Mouse (Mus musculus) CD4-positive, CD25-positive, alpha-beta regulatory T cell, adult 2 months (primary cell): ENCODE measurements around the gene Calm3.

Experiments used
- DNase-seq: peaks from one replicate; pipeline ENCODE4 v3.0.0-alpha.2; 2012; ENCODE audit warnings: low read depth, low spot score

Gene Calm3

GRCm38 (mm10) chr7:16915461-16916340 is 8.2 kb downstream of the Calm3 start:
- DNase-seq = no peak

DNA sequence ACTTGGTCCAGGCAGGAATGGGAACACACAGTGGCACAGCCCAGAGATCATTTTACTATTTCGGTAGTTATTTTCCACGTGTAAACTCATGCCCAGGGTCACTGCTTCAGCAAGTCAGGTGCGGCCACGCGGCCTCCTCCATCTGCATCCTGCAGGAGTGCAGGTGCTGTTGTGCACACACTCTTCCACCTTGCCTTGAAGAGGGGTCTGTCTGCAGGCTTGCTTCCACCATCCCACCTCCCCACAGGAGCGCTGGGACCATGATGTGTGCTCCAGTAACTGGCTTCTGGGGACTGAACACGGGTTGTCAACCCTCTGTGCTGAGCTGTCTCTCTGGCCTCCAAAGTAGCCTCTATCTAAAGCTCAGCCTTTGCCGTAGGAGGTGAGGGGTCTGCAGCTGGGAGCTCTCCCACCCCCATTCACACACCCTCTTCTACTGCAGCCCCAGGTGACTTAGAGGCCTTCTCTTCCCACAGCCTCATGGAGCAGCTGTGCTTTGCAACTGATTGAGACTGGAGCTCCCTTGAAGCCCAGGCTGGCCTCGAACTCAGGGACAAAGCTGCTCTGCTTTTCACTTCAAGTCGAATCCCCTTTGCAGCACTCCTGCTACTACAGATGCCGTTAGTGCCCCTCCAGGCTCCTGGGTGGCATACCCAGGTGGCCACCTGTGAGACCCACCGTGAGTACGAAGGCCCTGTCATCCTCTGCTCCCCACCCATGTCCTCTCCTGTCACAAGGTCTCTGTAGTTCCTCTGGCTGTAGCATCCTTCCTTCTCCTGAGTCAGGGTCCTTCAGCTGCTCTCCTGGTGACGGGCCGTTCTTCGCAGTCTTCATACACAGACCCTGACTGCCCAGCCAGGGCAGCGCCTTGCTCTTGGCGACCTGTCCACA is 9.2 kb downstream of the Calm3 start:
- no peak for DNase-seq

DNA sequence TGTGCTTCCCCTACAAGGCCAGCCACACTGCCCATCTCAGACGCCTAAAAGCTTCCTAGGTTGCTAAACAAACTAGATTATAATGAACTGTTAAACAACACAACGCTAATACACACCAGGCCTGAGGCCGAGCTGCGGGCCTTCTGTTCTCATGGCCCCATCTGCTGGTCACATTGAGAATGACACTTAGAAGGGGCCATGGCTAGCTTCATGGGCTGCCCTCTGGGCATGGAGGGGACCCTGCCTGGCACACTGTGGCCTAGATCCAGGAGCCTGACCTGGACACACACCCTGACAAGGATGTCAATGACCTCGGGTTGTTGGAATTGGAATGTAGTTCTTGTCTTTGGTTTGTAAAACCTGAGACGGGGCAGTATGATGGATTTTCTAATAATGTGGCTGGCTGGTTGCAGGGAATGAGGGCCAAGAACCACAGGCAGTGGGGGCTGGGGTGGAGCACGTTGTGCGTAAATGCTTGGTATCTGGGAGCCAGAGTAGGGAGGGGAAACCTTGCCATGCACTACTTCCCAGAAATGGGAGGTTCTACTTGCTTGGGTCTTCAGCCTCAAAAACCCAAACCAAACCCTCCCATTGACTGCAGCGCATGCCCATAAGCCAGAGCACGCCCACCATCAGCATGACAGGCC is 10.0 kb downstream of the Calm3 start:
- DNase-seq = peak; percentile 86

DNA sequence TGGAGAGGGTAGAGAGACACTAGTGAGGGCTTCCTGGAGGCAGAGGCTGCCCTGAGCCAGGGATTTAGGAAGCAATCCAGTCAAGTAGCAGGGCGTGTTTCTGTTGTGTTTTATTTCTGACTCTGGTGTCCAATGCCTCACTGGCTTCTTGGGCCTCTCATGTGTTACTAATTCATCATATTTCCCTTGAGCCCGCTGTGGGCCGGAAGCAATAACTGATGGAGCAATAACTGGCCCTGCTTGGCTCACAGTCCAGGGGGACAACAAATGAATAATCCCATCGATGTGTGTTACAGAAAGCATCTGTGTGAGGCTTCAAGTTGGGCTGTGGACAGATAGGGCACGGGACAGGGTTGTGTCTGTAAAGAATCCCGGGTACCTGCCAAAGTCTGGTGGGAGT is 11.6 kb downstream of the Calm3 start:
- DNase-seq = no peak

DNA sequence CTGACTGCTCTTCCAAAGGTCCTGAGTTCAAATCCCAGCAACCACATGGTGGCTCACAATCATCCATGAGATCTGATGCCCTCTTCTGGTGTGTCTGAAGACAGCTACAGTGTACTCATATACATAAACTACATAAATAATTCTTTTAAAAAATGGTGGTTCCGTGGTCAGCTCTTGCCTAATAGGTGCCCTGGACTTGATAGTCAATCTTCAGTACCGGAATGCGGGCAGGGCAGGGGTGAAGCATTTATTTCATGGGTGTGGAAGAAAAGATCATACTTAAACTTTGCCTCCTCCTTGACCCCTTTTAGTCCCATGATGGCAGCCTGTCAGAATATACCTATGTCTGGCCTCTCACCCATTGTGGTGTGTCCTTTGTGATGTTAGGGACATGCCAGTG is 12.0 kb downstream of the Calm3 start:
- no peak for DNase-seq

GRCm38 (mm10) chr7:16909909-16910308 is 14.0 kb downstream of the Calm3 start:
- DNase-seq = no peak

DNA sequence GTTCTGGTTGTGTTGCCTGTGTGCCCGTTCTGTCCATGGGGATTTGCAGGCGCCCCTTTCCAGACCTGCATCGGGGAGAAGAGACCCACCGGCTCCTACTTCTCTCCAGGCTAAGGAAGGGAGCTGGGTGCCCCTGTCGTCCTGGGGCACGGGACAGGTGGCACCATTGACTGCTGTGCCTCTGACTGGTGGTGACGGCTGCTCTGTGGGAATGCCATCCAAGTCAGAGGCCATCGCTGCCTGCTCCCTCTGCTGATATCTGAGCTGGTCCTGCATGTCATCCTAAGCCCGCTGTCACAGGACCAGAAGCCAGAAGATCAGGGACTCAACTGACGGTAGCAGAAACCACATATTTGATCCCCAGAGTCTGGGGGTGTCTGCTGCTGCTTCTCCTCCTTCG is 15.1 kb downstream of the Calm3 start:
- DNase-seq = no peak

GRCm38 (mm10) chr7:16908367-16908766 is 15.5 kb downstream of the Calm3 start:
- peak; percentile 43 for DNase-seq

GRCm38 (mm10) chr7:16907842-16908241 is 16.1 kb downstream of the Calm3 start:
- DNase-seq = peak; percentile 38

DNA sequence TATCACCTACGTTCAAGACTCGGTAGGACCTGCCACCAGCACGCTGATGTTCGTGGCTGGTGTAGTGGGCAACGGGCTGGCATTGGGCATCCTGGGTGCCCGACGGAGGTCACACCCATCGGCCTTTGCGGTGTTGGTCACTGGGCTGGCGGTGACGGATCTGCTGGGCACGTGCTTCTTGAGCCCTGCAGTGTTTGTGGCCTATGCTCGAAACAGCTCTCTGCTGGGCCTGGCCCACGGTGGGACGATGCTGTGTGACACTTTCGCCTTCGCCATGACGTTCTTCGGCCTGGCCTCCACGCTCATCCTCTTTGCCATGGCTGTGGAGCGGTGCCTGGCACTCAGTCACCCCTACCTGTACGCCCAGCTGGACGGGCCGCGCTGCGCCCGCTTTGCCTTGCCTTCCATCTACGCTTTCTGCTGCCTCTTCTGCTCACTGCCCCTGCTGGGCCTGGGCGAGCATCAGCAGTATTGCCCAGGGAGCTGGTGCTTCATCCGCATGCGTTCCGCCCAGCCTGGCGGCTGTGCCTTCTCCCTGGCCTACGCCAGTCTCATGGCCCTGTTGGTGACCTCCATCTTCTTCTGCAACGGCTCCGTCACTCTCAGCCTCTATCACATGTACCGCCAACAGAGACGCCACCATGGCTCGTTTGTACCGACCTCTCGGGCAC is 16.9 kb downstream of the Calm3 start:
- DNase-seq = no peak

DNA sequence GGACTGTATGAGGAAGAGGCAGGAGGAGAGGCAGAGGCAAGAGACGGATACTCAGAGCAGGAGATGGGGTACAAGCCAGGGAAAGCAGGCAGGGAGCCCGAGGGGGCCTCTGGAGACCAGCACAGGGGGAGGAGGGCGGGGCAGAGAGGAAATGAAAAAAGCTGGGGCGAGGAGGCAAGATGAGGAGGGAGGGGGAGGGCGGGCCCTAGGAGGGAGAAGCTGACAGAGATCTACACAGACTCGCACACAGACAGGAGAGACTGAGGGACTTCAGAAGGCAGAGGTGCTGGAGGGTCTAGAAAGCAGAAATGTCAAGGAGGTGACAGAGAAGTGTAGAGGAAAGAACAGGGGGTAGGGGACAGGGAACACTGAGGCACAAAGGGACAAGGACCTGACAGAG is 17.6 kb downstream of the Calm3 start, which contains the start of gene Ptgir:
Gene Ptgir (plus strand): TSS at position 210 of the 400 bp plus-strand sequence.
- DNase-seq = peak; percentile 72

- peak; percentile 56 for DNase-seq
Measured at GRCm38 (mm10) chr7:16905491-16906021, 18.4 kb downstream of the Calm3 start.

DNA sequence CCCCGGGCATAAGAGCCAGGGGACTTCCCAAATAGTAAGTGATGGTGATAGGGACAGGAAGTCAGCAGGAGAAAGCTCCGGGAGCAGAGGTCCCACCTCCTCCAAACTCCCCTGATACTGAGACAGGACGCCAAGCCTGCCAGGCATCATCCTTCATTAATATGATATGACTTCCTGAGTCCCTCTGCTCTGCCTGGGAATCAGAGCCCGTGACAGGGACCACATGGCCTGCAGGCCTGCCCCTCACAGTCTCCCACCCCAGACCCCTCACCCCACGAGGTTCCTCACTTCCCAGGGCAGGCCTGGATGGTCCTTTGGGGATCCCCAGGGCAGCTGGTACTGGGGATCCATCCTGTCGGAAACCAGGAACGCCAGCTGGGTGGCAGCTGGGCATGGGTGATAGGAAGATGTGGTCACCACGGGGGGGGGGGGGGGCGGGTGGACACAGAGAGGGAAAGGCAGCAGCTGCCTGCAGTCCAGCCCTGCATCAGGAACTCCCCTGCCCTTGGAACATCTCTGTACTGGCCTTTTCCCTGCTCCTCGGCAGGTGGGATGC is 19.7 kb downstream of the Calm3 start:
- no peak for DNase-seq

DNA sequence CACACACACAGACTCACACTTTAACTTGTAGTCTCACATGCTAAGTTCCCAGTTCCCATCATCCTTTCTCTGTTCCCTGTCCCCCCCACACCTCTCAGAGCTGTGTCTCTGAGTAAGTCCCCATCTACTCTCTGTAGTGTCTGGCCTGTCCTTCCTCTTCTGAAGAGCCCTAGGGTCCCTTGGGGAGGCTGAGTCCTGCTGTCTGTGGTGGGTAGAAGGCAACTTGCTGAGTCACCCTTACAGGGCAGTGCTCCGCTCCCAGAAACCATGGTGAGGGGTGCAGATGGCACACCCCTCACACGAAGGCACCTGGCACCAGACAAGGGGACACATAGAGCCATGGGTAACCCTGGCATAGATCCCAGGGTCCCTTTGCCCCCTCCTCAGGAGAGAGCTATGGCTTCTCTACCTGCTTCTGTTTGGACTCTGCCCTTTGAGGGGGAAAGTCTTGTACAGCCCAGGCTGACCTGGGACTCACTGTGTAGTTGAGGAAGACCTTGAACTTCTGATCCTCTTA is 20.4 kb downstream of the Calm3 start:
- DNase-seq = no peak

- no peak for DNase-seq
Measured at GRCm38 (mm10) chr7:16900526-16900925, 23.4 kb downstream of the Calm3 start.

DNA sequence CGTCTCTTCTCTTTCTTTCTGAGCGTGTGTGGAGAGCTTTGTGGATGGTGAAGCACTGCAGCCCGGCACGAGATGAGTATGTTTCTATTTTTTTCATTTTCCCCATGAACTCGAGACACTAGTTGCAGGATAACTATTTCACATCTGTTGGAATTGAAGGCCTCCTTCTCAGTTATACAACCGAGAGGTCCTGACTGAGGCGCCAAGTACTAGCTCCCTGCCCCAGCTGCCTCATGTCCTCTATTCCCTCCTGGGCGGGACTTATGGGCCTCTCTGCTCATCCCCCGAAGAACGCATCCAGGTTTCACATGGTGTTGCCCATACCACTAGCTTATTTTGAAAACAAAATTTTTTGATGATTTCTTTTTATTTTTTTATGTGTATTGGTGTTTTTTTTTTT is 28.4 kb downstream of the Calm3 start:
- DNase-seq = no peak

DNA sequence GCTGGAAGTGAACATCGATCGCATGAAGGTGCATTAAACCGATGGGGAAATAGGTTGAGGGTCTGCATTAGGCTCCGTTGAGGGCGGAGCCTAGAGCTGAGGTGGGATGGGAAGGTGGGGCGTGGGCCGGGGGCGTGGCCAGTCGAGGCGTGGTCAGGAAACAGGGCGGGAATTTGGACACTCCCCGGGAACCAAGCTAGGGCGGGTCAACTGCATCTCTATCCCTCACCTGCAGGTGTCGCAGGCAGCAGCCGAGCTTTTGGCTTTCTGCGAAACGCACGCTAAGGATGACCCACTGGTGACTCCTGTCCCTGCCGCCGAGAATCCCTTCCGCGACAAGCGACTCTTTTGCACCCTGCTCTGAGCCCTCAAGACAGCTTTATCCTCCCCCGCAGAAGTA is 28.9 kb downstream of the Calm3 start:
- DNase-seq = peak; percentile 81

DNA sequence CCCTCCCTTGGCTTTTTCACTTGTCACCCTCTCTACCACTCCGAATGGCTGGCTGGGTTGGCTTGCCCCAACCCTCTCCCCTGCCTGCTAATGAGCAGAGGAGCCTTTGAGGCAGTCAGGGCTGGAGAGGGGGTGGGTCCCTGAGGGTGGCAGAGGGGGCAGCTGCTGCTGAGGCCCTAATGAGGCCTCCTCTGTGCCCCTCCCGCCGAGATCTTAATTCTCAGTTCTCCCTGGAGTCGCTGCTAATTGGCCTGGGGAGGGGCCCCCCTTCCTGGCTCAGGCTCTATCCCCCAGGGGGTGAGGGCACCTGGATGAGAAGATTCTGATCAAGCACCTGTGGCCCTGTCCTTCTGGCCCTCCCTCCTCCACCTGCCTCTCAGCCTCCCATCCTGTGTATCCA is 29.6 kb downstream of the Calm3 start:
- DNase-seq = no peak

GRCm38 (mm10) chr7:16893612-16894011 is 30.3 kb downstream of the Calm3 start:
- no peak for DNase-seq

GRCm38 (mm10) chr7:16892352-16892730 is 31.6 kb downstream of the Calm3 start:
- DNase-seq = no peak
